Mouse (Mus musculus) CH12.LX (cell line): ENCODE data around the gene Tnpo1.

Experiments
- CHD1 ChIP-seq: IDR thresholded peaks from 2 replicates; pipeline ENCODE4 v1.6.1; 2012; ENCODE audit warnings: low read depth, low read length, improper control_type of control experiment, inconsistent platforms
- CHD2 ChIP-seq: IDR thresholded peaks from 2 replicates; pipeline ENCODE4 v1.6.1; 2011; ENCODE audit warnings: low read length, improper control_type of control experiment
- CTCF ChIP-seq, 2 experiments: IDR thresholded peaks in 1 of 2; conservative IDR thresholded peaks in 1 of 2; 2 replicates each; pipeline ENCODE4 v1.5.1; 2011 to 2012; ENCODE audit warnings: low read depth in 2 of 2, low read length in 2 of 2, improper control_type of control experiment in 1 of 2, inconsistent platforms in 1 of 2, mild to moderate bottlenecking in 1 of 2, moderate library complexity in 1 of 2
- E2F4 ChIP-seq: IDR thresholded peaks from 2 replicates; pipeline ENCODE4 v1.6.1; 2011; ENCODE audit warnings: low read depth, low read length, improper control_type of control experiment; ENCODE audit not compliant: insufficient replicate concordance
- MYC ChIP-seq: IDR thresholded peaks from 2 replicates; pipeline ENCODE4 v1.6.1; 2011; ENCODE audit warnings: low read depth, mild to moderate bottlenecking, improper control_type of control experiment, low read length
- NRF1 ChIP-seq: IDR thresholded peaks from 2 replicates; pipeline ENCODE4 v1.6.1; 2014; ENCODE audit warnings: low read depth, mild to moderate bottlenecking, inconsistent platforms, low read length, improper control_type of control experiment, moderate library complexity
- POLR2A ChIP-seq: IDR thresholded peaks from 2 replicates; pipeline ENCODE4 v1.6.1; 2011; ENCODE audit warnings: low read depth, mild to moderate bottlenecking, improper control_type of control experiment, low read length
- TCF12 ChIP-seq: IDR thresholded peaks from 2 replicates; pipeline ENCODE4 v1.6.1; 2014; ENCODE audit warnings: low read depth, mild to moderate bottlenecking, inconsistent platforms, low read length, improper control_type of control experiment
- USF1 ChIP-seq: IDR thresholded peaks from 2 replicates; pipeline ENCODE4 v1.6.1; 2014; ENCODE audit warnings: low read depth, mild to moderate bottlenecking, inconsistent platforms, low read length, improper control_type of control experiment
- ZKSCAN1 ChIP-seq: IDR thresholded peaks from 2 replicates; pipeline ENCODE4 v1.6.1; 2012; ENCODE audit warnings: low read depth, inconsistent platforms, low read length, improper control_type of control experiment, borderline replicate concordance

DNA sequence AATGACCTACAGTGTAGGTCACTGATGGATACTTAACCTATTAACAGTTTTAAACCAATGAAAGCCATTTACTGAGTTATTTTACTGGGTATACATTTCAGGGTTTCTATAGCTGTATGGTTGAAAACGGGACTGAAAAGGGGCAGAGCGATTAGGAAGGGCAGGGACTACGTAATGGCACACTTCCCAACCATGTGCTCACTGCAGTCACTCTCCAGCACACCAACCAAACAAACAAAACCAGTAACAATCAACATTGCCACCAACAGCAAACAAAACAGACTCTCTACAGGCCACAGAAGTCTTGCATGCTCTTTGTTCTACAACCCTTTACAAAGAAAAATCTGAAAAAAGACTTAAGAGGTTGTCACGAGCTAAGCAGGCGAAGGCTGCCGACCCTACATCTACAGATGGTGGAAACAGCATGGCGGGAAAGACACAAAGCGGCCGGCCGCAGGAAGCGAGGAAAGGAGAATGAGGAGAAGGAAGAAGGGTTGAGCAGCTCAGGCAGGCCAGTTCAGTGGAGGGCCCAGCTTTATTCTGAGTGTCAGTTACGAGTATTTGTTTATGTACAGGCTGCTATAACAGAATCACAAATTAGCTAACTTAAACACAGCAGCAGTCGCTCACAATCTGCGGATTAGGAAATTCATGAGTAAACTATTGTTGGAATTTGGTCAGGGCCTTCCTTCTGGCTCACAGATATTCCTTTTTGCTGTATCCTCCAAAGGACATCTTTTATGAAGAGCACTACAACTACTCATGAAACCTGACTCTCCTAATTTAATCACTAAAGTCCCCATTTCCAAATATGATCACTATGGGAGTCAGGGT lies 12.0 kb downstream of the Tnpo1 start:
- no peak for TF ChIP-seq CHD1
- no peak for TF ChIP-seq MYC
- TF ChIP-seq E2F4: no peak
- no peak for TF ChIP-seq USF1
- no peak for TF ChIP-seq POLR2A
- no peak for TF ChIP-seq CHD2
- no peak for TF ChIP-seq CTCF (conservative IDR thresholded peaks at IDR 0.05 in 1 of 2, IDR thresholded peaks at IDR 0.05 in 1 of 2; ENCODE audit: low read depth in 2 of 2, low read length in 2 of 2)
- no peak for TF ChIP-seq NRF1
- no peak for TF ChIP-seq ZKSCAN1
- TF ChIP-seq TCF12: no peak
